Comparison of ENCODE assay signal across 8 mouse cellular contexts in genomic region chr2:128172266-128172665, GRCm38 (mm10). TPM values are rescaled to one million over a fixed set of nuclear protein-coding genes. Genes with fewer than 3 reads are reported as not detected.
A peak's percentile ranks its signal among the peaks of the same experiment; 100 is the strongest.
DNase-seq lines count a peak whose midpoint lies in the region; ATAC-seq and TF ChIP-seq lines count a peak whose summit lies in the region.

No protein-coding gene starts in this region.

- DNase-seq in adrenal gland, adult 2 months, result peak; percentile 70
- DNase-seq in adrenal gland, postnatal 4 days (ENCODE audit: low spot score in 2 of 2), result no peak
- DNase-seq in Muller cell, postnatal 12 days (ENCODE audit: inconsistent ontology term), result peak; percentile 51
- DNase-seq in heart, postnatal 10 days, result peak; percentile 78 to 79
- peak; percentile 74 for DNase-seq in lung, adult 2 months
- DNase-seq in thymus, adult 18-20 months, result no peak
- no peak for DNase-seq in retina, embryonic 14.5 days (ENCODE audit: low spot score)

- H3K27me3 ChIP-seq in kidney, embryonic 15.5 days, result no peaks in the 10 kb centered on the region

- H3K4me3 ChIP-seq in lung, adult 2 months (replicated peaks; ENCODE audit: extremely low read depth, low read depth, low read length), result no peak overlapping the region
- no peak overlapping the region for H3K4me3 ChIP-seq in kidney, embryonic 15.5 days (replicated peaks)

- no peak for ATAC-seq in kidney, embryonic 15.5 days (replicated peaks; ENCODE audit: low FRiP score)

- WGBS in lung, adult 2 months, result 71% methylated on average over 5 of the region's 5 CpGs
- WGBS in kidney, embryonic 15.5 days, result 92% methylated on average over 5 of the region's 5 CpGs

- H3K4me1 ChIP-seq in lung, adult 2 months (ENCODE audit: control insufficient read depth, insufficient read depth, low read length), result peaks cover 4% of the 10 kb centered on the region; the same call in 1 of the 2 replicates
- peaks cover 25% of the 10 kb centered on the region for H3K4me1 ChIP-seq in kidney, embryonic 15.5 days

- H3K9ac ChIP-seq in kidney, embryonic 15.5 days, result no peak overlapping the region

- H3K36me3 ChIP-seq in kidney, embryonic 15.5 days, result no peaks in the 10 kb centered on the region

- H3K4me2 ChIP-seq in kidney, embryonic 15.5 days, result no peak overlapping the region

- intact Hi-C loops in heart, postnatal 10 days (cut with DNase I), result no loop called here

- no peak overlapping the region for H3K27ac ChIP-seq in kidney, embryonic 15.5 days

- no peaks in the 10 kb centered on the region for H3K9me3 ChIP-seq in kidney, embryonic 15.5 days (replicated peaks)

- TF ChIP-seq CTCF in lung, adult 2 months (IDR thresholded peaks at IDR 0.05; ENCODE audit: insufficient read depth, low read length), result no peak

- TF ChIP-seq POLR2A in lung, adult 2 months (IDR thresholded peaks at IDR 0.05; ENCODE audit: borderline replicate concordance, extremely low read depth, low read depth, low read length), result no peak

RNA-seq across cellular contexts. Expression of gene Bcl2l11, which starts 46.4 kb away (rescaled TPM):
- total RNA-seq in adrenal gland, adult 2 months (2021), result 10 to 100 TPM; 18.1 to 36.7 TPM
- polyA plus RNA-seq in adrenal gland, adult 2 months (2012; rRNA removed), result 16.6 and 21.5 TPM in 2 replicates
- total RNA-seq in adrenal gland, postnatal 4 days (2021), result 10 to 100 TPM; 37.2 to 37.7 TPM
- 10 to 100 TPM; 26.0 to 38.4 TPM for total RNA-seq in heart, postnatal 10 days (2021)
- 22.3 and 24.5 TPM in 2 replicates for polyA plus RNA-seq in lung, adult 2 months (2012; rRNA removed)
- 28.7 and 29.8 TPM in 2 replicates for polyA plus RNA-seq in kidney, embryonic 15.5 days (2015; fragmentation: Nextera tagmentation; extraction: Ambion mirVana)

Comparison
In these comparisons a context has a peak if more than half of its experiments do, and no peak if none do; other contexts are left out.
1. DNase-seq: peak in adrenal gland, adult 2 months (single experiment), Muller cell, postnatal 12 days (single experiment), heart, postnatal 10 days (2 of 2) and lung, adult 2 months (single experiment); none in adrenal gland, postnatal 4 days (0 of 2), thymus, adult 18-20 months (0 of 2) and retina, embryonic 14.5 days (single experiment).